Mouse (Mus musculus) left cerebral cortex, adult 2 months (tissue): ENCODE data around the gene Fgf11. TPM values are rescaled to one million over a fixed set of nuclear protein-coding genes. Genes with fewer than 3 reads are reported as not detected.
A peak's percentile ranks its signal among the peaks of the same experiment; 100 is the strongest.

Source experiments
- DNase-seq, 2 experiments: peaks; one replicate each; pipeline ENCODE4 v3.0.0; 2021 to 2022; ENCODE audit warnings: low spot score in 2 of 2, mixed read lengths in 1 of 2; ENCODE audit errors: extremely low spot score in 1 of 2
- H3K27ac ChIP-seq: fragments of 200-600 bp; 2 replicates; pipeline ENCODE4 v1.8.1; 2022
- H3K4me3 ChIP-seq: fragments of 200-600 bp; 2 replicates; pipeline ENCODE4 v1.8.1; 2022
- CTCF ChIP-seq: fragments of 200-600 bp; IDR thresholded peaks from 2 replicates; pipeline ENCODE4 v1.8.1; 2022; ENCODE audit warnings: antibody characterized with exemption, mild to moderate bottlenecking, moderate library complexity
- intact Hi-C: fragments of 180-260 bp; cut with DNase I; formaldehyde crosslinking; loops from one replicate; pipeline ENCODE4 v1.15.1; 2025
- total RNA-seq, 2 experiments: library from RNA; stranded (reverse); gene quantifications; 2 replicates each; pipeline ENCODE4 v1.2.3; 2021

Fgf11 gene
- total RNA-seq, 2 experiments from 2014 or later, result 15.9 to 19.8 TPM

DNA sequence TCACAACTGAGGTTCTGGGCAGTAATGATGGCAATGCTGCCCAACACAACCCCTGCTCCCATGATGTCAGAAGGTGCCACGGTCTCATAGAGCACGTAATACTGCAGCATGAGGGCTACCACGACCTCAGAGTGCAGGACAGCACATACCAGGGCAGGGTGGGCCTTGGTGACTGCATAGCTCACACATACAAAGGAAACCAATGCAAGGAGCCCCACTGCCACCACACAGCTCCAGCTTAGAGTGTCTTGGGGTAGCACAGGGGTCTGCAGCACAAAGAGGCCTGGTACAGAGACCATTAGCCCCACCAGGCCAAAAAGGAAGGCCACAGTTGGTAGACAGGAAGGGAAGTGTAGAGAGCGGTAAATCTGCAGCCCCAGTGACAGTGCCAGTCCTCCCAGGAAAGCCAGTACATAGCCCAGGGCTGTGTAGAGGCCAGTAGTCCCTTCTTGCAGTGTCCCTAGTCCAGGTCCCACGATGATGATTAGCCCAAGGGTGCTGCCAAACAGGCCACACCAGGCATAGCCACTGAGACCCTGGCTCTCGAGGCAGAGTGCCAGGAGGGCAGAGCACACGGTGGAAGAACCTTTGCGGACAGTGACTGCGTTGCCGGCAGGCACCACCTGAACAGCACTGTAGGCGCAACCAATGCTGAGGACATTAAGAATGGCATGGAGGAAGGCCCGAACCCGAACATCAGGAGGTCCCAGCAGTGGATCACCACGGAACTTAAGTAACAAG, 41.3 kb downstream of the Fgf11 start:
- Histone ChIP-seq H3K27ac (peak overlapping the region; percentile 99), H3K4me3 (no peak overlapping the region)
- intact Hi-C loops, result no loop called here
- no peak for TF ChIP-seq CTCF
- DNase-seq, result no peak

DNA sequence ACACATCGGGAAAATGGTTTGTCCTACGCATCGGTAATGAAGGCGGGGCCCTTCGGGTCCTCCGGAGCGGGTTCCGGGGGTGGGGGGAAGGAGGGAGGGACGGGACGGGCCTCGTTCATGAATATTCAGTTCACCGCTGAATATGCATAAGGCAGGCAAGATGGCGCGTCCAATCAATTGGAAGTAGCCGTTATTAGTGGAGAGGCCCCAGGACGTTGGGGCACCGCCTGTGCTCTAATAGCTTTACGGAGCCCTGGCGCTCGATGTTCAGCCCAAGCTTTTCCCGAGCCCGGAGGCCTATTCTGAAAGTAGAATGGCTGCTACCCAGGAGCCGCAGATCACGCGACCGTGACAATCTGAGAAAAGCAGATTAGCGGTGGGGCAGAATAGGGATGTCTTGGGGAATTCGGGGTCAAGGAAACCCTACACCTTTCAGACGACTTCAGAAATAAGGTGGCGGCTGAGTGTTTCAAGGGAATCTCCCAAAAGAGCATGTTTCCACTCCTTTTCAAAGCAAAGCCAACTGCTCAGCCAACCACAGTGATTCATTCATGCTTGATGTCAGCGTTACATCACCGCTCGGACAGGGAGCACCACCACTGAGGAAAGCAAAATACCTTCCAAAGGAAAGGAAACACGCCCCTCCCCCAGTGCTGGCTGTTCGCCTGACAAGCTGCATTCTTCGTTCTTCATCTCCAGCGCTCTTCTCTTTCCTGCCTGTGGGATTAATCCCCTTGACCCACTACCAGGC, 42.5 kb downstream of the Fgf11 start:
- intact Hi-C loops, result loop anchor here (1.0 to 5.0 kb wide), 6 partner anchors 44 to 222 kb away; partner anchors contain the start of genes Ctdnep1, Fxr2, Senp3 and Tmem95
- DNase-seq, result peak; percentile 83 to 84
- no peak for TF ChIP-seq CTCF
- Histone ChIP-seq H3K27ac (peak overlapping the region; percentile 99), H3K4me3 (peak overlapping the region; percentile 59)

DNA sequence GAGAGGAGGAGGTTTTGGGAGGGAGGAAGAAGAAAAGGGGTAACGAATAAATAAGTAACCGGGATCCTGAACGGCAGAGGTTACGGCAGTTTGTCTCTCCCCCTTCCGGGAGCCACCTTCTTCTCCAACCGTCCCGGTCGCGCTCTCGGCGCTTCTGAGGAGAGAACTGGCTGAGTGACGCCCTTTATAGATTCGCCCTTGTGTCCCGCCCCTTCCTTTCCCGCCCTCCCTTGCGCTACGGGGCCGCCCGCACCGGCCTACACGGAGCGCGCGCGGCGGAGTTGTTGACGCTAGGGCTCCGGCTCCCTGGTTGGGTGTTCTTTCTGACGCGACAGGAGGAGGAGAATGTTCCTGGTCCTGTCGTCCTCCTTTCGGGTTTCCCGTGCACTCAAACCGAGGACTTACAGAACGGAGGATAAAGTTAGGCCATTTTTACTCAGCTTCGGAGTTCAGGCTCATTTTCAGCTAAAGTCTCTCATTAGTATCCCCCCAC, 43.1 kb downstream of the Fgf11 start, which contains the start of gene Polr2a:
Gene Polr2a, minus strand, starts transcription at position 160 of the 493 bp plus-strand sequence.
- intact Hi-C loops, result loop anchor here (1.0 to 5.0 kb wide), 5 partner anchors 44 to 126 kb away; partner anchors contain the start of genes Fxr2, Senp3 and Tmem95
- TF ChIP-seq CTCF, result no peak
- peak; percentile 97 for DNase-seq
- peak within 1 kb of the TSS; percentile 59 for H3K4me3 ChIP-seq
- peak within 1 kb of the TSS; percentile 99 for H3K27ac ChIP-seq

DNA sequence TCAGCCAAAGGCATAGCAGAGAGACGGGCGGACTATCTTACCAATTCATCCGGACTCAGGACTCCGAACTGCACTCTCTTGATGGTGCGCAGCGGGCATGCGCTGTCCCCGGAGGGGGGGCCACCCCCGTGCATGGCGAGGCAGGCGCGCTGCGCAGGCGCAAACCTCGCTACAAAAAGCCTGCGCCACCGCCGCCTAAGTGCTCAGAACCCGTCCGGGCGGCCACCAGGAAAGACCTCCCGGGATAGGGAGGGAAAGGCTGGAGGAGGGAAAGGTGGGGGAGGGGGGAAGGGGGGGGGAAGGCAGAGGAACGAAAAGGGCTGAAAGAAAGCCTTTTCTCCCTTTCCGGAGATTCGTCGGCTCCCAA, 43.6 kb downstream of the Fgf11 start:
- Histone ChIP-seq H3K27ac (peak overlapping the region; percentile 99), H3K4me3 (peak overlapping the region; percentile 59)
- intact Hi-C loops, result loop anchor here (1.0 to 5.0 kb wide), 5 partner anchors 45 to 126 kb away; partner anchors contain the start of genes Fxr2, Senp3 and Tmem95
- TF ChIP-seq CTCF, result no peak
- DNase-seq, result peak; percentile 98 to 99

DNA sequence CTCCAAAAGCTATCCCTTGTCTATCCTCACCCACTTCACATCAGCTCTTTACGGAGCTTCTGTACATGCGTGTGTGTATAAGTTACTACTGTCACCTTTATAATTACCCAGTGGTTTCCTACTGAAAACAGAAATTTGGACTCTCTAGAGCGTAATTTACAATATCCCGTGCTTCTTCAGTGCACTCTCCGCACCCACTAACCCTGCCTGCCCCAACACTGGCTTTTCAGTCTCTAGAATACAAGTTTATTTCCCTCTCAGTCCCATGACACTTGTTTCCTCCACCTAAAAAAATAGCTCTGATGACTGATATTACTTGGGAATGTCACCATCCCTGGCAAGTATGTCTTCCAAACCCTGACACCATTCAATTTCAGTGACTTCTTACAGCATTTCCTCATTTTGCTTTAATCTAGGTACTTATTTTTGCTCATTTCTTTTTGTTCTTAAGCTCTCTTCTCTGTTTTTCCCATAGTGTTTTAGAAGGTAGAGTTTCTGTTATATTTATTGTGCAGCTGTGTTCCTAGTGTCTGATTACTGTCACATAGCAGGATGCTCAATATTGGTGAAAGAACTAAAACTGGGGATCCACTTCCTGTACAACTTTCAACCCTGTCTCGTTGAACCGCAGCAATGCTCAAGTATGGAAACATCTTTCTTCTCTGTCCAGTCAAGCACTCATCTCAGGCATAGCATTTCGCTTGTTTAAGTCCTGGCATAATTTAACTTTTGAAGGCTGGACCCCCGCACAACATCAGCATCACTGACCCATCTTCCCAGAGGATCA, 44.2 kb downstream of the Fgf11 start:
- intact Hi-C loops, result loop anchor here (1.0 to 5.0 kb wide), 5 partner anchors 45 to 125 kb away; partner anchors contain the start of genes Fxr2, Senp3 and Tmem95
- Histone ChIP-seq H3K4me3 (peak overlapping the region; percentile 59), H3K27ac (peak overlapping the region; percentile 29)
- TF ChIP-seq CTCF, result no peak
- no peak for DNase-seq

DNA sequence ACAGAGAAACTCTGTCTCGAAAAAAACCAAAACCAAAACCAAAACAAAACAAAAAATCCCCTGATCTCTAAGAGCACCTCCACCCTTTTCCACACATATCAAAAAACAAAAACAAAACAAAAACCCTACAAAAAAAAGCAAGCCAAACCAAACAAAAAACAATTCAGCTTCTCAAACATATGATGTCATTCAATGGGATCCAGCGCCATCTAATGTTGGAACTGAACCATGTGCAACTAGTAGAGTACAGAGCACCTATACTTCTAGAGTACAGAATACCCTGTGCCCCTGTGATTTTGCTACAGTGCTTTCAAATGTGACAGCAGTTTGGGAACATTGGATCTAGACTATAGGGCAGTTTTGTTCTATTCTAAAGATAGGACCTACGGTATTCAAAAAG, 47.0 kb downstream of the Fgf11 start:
- intact Hi-C loops, result loop anchor here (1.0 to 5.0 kb wide), 3 partner anchors 72 to 123 kb away; partner anchors contain the start of genes Fxr2, Senp3 and Tmem95
- no peak overlapping the region for H3K4me3 ChIP-seq
- TF ChIP-seq CTCF, result peak; percentile 76

DNA sequence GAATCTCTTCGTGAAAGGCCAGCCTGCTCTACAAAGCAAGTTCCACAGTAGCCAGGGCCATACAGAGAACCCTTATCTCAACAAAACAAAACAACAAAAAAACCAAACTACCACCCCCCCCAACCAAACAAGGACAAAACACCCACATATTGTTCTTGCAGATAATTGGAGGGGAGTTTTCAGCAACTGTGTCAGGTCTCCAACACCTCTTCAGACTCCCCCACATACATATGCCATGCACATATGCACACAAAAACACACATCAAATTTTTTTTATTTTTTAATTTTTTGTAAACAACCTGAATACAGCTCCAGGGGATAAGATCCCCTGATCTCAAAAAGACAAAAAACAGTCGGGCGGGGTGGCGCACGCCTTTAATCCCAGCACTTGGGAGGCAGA, 47.4 kb downstream of the Fgf11 start:
- intact Hi-C loops, result loop anchor here (1.0 kb wide), 1 partner anchor 72 kb away; the partner anchor contains the start of gene Senp3
- no peak for DNase-seq
- TF ChIP-seq CTCF, result no peak
- no peak overlapping the region for H3K4me3 ChIP-seq
- H3K27ac ChIP-seq, result 0 out of 2 replicates have a peak overlapping the region, but pooled peaks have one; percentile 45

More for the DNA sequence above, 47.0 kb downstream of the Fgf11 start:
- no peak for DNase-seq
- 0 out of 2 replicates have a peak overlapping the region, but pooled peaks have one; percentile 45 for H3K27ac ChIP-seq

DNA sequence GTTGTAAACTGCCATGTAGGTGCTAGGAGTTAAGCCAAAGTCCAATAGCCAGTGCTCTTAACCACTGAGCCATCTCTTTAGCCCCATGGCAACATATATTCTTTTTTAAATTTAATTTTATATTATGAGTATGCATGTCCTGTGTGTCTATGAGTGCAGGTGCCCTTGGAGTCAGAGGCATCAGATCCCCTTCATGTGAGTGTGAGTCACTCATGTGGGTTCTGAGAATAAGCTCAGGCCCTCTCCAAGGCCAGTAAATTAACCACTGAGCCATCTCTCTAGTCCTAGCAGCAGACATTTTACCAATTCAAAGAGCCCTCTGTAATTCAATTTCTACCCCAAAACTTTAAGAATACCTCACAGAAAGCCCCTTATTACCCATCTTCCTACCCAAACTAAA, 49.0 kb downstream of the Fgf11 start:
- DNase-seq, result no peak
- no peak overlapping the region for H3K27ac ChIP-seq
- no peak overlapping the region for H3K4me3 ChIP-seq
- TF ChIP-seq CTCF, result no peak
- intact Hi-C loops, result no loop called here

DNA sequence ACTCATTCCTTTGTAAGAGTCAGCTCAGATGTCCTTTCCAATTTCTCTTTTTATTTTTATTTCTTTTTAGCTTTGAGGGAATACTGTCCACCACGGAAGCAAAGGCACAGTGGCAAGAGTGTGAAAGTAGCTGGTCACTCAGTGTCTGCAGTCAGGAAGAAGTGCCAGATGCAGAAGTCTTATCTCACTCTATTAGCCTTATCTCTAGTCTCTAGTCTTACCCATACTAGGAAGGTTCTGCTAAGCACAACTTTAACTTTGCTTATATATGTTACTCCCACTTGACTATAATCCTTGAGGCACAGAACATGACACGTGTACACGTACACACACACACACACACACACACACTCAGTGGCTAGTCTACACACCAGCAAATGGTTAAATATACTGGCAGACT, 50.0 kb downstream of the Fgf11 start:
- TF ChIP-seq CTCF, result no peak
- intact Hi-C loops, result no loop called here
- DNase-seq, result no peak
- Histone ChIP-seq H3K27ac (no peak overlapping the region), H3K4me3 (no peak overlapping the region)

Other genes with a start within 250 kb of the Fgf11 start
- 10 to 100 TPM; 46.6 to 63.0 TPM for gene Efnb3, start 241.7 kb downstream of the Fgf11 start, total RNA-seq
- 10 to 100 TPM in 1 of 2 experiments, 1 to 10 TPM in 1; 7.6 to 10.5 TPM for gene Wrap53, start 221.6 kb downstream of the Fgf11 start, total RNA-seq
- gene Trp53, start 221.5 kb downstream of the Fgf11 start, total RNA-seq, result 10 to 100 TPM; 23.7 TPM
- 100 to 1,000 TPM; 411 to 429 TPM for gene Atp1b2, start 195.9 kb downstream of the Fgf11 start, total RNA-seq
- gene Shbg, start 184.0 kb downstream of the Fgf11 start, total RNA-seq, result not detected
- 10 to 100 TPM in 1 of 2 experiments, 1 to 10 TPM in 1; 9.9 to 13.7 TPM for gene Sat2, start 179.8 kb downstream of the Fgf11 start, total RNA-seq
- 100 to 1,000 TPM; 146 TPM for gene Fxr2, start 168.9 kb downstream of the Fgf11 start, total RNA-seq
- not detected for gene Sox15, start 146.5 kb downstream of the Fgf11 start, total RNA-seq
- gene Mpdu1, start 139.2 kb downstream of the Fgf11 start, total RNA-seq, result 10 to 100 TPM; 59.0 to 59.4 TPM
- gene Cd68, start 135.7 kb downstream of the Fgf11 start, total RNA-seq, result 10 to 100 TPM; 11.8 to 14.1 TPM
- 100 to 1,000 TPM; 299 to 311 TPM for gene Eif4a1, start 129.4 kb downstream of the Fgf11 start, total RNA-seq
- gene Senp3, start 119.8 kb downstream of the Fgf11 start, total RNA-seq, result 100 to 1,000 TPM; 108 to 111 TPM
- 1 to 10 TPM; 3.3 to 3.8 TPM for gene Tnfsf13, start 116.1 kb downstream of the Fgf11 start, total RNA-seq
- 10 to 100 TPM in 1 of 2 experiments, 1 to 10 TPM in 1; 9.5 to 10.6 TPM for gene Tnfsf12, start 106.0 kb downstream of the Fgf11 start, total RNA-seq
- gene Tnfsfm13, start 105.8 kb downstream of the Fgf11 start, total RNA-seq, result 1 to 10 TPM; 1.4 to 1.9 TPM
- gene Polr2a, start 43.2 kb downstream of the Fgf11 start, total RNA-seq, result 10 to 100 TPM; 55.1 to 56.6 TPM
- gene Slc35g3, start 39.9 kb downstream of the Fgf11 start, total RNA-seq, result not detected
- 100 to 1,000 TPM; 134 to 167 TPM for gene Zbtb4, start 35.9 kb downstream of the Fgf11 start, total RNA-seq
- gene Chrnb1, start 5.9 kb downstream of the Fgf11 start, total RNA-seq, result 1 to 10 TPM; 1.0 to 1.4 TPM
- gene Tmem102, start 3.8 kb upstream of the Fgf11 start, total RNA-seq, result under 1 TPM in 1 of 2 experiments, not detected in 1; 0.23 TPM
- gene Gm39566, start 13.4 kb upstream of the Fgf11 start, total RNA-seq, result not detected
- not detected for gene Spem2, start 16.6 kb upstream of the Fgf11 start, total RNA-seq
- under 1 TPM; 0.34 to 0.44 TPM for gene Spem1, start 20.3 kb upstream of the Fgf11 start, total RNA-seq
- 100 to 1,000 TPM; 236 to 243 TPM for gene Nlgn2, start 35.9 kb upstream of the Fgf11 start, total RNA-seq
- gene Tmem256, start 36.7 kb upstream of the Fgf11 start, total RNA-seq, result 100 to 1,000 TPM; 113 to 126 TPM
- gene Plscr3, start 44.5 kb upstream of the Fgf11 start, total RNA-seq, result 10 to 100 TPM; 19.5 to 22.5 TPM
- under 1 TPM in 1 of 2 experiments, not detected in 1; 0.20 TPM for gene Tnk1, start 56.9 kb upstream of the Fgf11 start, total RNA-seq
- gene Tmem95, start 76.2 kb upstream of the Fgf11 start, total RNA-seq, result not detected
- 1 to 10 TPM; 1.3 to 1.5 TPM for gene Kctd11, start 79.5 kb upstream of the Fgf11 start, total RNA-seq
- not detected for gene Acap1, start 93.7 kb upstream of the Fgf11 start, total RNA-seq
- gene 2810408A11Rik, start 99.1 kb upstream of the Fgf11 start, total RNA-seq, result under 1 TPM; 0.23 to 0.87 TPM
- gene Neurl4, start 99.2 kb upstream of the Fgf11 start, total RNA-seq, result 100 to 1,000 TPM; 121 to 124 TPM
- 10 to 100 TPM; 31.0 to 31.7 TPM for gene Gps2, start 112.0 kb upstream of the Fgf11 start, total RNA-seq
- 100 to 1,000 TPM; 408 to 429 TPM for gene Eif5a, start 120.1 kb upstream of the Fgf11 start, total RNA-seq
- 1 to 10 TPM; 9.9 to 10.0 TPM for gene Ybx2, start 133.9 kb upstream of the Fgf11 start, total RNA-seq
- gene Slc2a4, start 146.3 kb upstream of the Fgf11 start, total RNA-seq, result 1 to 10 TPM; 2.3 to 4.1 TPM
- not detected for gene Cldn7, start 162.9 kb upstream of the Fgf11 start, total RNA-seq
- 100 to 1,000 TPM; 116 to 124 TPM for gene Ctdnep1, start 179.3 kb upstream of the Fgf11 start, total RNA-seq
- gene Elp5, start 180.7 kb upstream of the Fgf11 start, total RNA-seq, result 10 to 100 TPM; 90.9 to 93.8 TPM
- gene Gabarap, start 189.3 kb upstream of the Fgf11 start, total RNA-seq, result 100 to 1,000 TPM; 209 to 215 TPM
- 10 to 100 TPM; 44.3 to 48.9 TPM for gene Phf23, start 193.9 kb upstream of the Fgf11 start, total RNA-seq
- 10 to 100 TPM; 32.6 to 32.9 TPM for gene Dvl2, start 198.7 kb upstream of the Fgf11 start, total RNA-seq
- gene Acadvl, start 213.6 kb upstream of the Fgf11 start, total RNA-seq, result 10 to 100 TPM; 59.4 to 62.5 TPM
- 100 to 1,000 TPM; 818 to 875 TPM for gene Dlg4, start 215.1 kb upstream of the Fgf11 start, total RNA-seq